Mouse (Mus musculus) adrenal gland, postnatal 25 days (tissue): Measurements from ENCODE around the gene Kynu. TPM values are rescaled to one million over a fixed set of nuclear protein-coding genes. Genes with fewer than 3 reads are reported as not detected.
A peak's percentile ranks its signal among the peaks of the same experiment; 100 is the strongest.

Experiments
- DNase-seq: peaks from one replicate; pipeline ENCODE4 v3.0.0; 2021; ENCODE audit warnings: mixed read lengths
- total RNA-seq: library from RNA; stranded (reverse); gene quantifications from 2 replicates; pipeline ENCODE4 v1.2.3, GENCODE M21; 2021

Kynu gene
- total RNA-seq, 1 experiment from 2014 or later = not detected

DNA sequence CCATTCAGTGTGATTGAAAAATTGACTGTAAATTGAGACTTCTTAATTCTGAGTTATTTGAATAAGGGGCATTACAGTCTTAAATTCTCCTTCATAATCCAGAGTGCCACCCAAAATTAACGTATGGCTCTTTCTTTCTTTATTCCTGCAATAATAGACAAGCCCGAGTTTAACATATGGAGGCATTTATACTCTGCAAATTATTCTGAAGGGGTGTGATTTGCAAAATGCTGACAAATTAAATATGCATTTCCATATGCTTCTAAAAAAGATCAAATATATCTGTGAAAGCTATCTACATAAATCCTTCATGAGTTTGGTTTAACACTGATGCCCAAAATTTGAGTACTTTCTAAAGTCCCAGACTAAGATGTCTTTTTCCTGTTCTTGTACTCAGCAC lies 91.8 kb downstream of the Kynu start:
- DNase-seq = no peak

DNA sequence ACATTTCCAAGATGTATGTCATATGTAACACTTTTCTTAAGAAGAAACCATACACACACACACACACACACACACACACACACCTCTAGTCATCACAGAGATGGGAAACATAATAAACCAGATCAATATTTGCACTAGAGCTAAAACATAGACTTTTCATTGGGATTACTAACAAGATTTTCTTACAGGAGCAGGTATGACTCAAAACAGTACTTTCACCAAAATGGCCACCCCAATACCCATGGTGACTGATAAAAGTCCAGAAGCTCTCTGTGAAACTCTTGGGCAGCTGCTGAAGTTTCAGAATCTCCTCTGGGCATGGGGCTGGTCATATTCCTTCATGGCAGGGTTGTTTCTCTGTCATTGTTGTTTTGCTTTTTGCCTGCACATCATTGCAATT lies 114.5 kb downstream of the Kynu start:
- DNase-seq = no peak

DNA sequence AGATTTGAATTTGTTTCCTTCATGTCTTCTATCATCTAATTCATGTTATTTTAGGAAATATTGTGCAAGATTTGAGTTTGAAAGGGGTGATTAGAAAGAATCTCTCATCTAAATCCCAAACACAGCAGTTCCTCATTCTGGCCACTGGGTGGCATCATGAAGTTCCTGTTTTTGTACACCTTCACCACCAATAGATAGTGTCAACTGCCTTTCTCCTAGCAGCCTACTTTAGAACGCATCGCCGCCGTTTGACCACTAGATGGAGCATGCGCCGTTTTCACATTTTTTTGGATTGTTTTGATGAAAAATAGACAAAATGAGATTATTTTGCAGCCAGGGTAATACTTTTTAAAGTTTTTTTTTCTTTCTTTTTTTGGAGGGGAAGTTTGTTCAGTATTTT lies 118.5 kb downstream of the Kynu start:
- peak; percentile 37 for DNase-seq

GRCm38 (mm10) chr2:43674098-43674497 lies 119.0 kb downstream of the Kynu start:
- DNase-seq = no peak

DNA sequence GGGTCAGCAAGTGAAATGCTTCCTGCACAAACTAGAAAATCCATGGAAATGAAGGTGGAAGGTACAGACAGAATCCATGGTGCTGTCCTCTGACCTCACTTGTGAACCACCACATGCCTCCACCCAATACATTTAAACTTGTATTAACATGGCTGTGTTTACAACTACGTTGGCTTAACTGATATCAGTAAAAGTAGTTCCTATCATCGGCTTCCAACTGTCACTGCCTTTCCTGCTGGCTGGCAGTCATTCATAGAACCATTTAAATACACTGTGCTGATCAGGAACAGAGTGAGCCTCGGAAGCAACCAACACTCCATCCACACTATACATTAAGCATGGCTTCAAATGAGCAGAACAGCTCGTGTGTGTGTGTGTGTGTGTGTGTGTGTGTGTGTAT lies 120.1 kb downstream of the Kynu start:
- DNase-seq = no peak

DNA sequence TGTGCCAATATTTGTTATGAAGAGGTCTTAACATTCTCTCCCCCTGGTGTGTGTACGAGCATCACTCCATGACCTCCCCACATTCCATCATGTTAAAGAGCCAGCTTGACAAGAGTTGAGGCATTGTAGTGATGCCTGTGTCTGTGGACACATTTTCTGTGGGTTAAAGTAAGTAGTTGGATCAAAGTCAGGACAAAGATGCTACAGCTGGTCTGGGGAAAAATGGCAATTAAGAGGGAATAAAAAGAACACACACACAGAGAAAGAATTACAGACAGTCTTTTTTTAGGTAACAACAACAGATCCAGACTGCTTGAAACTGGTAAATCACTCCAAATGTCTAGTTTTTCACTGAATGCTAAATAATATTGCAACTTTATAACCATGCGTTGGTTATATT lies 135.3 kb downstream of the Kynu start:
- DNase-seq = no peak

- DNase-seq = no peak
These were observed 136.2 kb downstream of the Kynu start for GRCm38 (mm10) chr2:43691290-43691689.

DNA sequence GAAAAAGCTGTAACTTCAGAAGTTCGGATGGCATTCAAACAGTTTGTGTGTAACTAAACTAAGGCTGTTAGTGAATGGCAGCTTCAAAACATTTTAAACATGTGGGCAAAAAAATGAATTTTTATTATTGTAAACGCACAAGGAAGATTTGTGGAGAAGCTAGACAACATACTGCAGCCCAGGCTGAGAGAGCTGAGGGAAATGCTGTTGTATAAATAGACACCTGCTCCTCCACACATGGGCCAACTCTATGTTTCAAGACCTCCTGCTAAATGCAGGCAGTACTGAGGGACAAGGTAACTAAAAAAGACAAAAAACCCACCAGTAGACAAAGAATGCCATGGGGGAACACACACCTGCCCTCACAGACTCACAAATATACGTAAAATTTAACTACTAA lies 140.5 kb downstream of the Kynu start:
- no peak for DNase-seq

DNA sequence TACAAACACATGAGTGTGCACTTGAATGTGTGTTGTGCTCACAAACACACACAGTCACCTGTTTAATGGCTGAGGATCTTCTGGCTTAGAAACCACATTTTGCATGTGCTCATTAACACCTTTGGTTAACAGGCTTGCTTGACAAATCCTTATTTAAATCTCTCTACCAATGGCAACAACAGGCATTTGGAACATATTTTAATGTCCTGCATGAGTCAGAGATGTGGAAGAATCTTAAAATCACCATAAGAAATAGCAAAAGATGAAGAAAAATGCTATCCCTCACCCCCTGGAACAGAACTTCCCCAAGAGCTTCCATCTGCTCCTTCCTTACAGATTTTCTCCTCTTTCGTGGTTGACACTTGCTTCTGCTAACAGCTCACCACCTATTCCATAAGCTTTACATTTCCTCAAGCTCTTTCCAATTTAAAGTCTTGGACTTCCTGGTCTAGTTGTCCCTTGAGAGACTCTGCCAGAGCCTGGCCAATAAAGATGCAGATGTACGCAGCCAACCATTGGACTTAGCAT lies 157.5 kb downstream of the Kynu start:
- no peak for DNase-seq

DNA sequence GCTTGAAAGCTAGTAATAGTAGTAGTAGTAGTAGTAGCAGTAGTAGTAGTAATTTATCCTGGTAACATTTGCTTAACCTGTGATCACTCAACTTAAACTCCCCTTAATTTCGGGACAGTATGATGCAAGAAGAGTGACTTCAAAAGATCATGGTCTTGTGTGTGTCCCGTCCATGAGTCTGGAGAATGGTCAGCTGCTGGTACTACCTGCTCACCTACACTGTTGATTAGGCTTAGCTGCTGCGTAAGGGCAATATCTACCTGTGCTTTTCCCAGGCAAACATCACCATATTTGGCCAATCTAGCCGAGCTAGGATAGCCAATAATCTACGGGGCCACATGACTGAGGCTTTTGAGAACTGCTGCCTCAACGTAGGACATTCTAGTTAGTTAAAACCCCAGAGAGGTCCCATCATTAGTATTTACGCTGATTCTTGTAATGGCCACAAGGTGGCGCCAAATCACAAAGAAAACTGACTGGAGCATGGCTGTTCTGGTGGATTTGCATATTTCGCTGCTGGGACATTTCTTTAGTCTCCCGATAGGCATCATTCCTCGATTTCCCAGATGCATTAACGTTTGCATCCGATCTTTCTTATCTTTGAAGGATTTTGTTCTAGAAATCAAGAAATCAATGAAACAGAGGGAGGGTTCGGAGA lies 167.4 kb downstream of the Kynu start:
- peak; percentile 53 for DNase-seq

- DNase-seq = no peak
These were observed 168.0 kb downstream of the Kynu start for GRCm38 (mm10) chr2:43723104-43723541.

DNA sequence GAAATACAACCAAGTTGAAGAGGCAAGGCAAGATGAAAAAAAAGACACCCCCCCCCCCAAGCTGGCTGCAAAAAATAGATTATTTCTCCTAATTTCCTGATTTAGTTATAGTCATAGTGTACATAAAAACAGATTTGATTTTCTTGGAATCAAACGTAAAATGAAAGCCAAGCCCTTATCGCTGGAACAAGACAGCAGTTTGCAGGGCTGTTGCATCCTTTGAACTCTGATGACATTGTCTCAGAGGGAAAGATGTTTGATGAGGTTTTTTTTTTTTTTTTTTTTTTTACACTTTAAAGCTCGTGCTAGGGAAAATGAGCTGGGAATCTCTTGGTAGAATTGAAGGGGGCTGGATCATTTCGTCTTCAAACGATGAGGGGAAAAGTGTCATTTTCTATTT lies 172.1 kb downstream of the Kynu start:
- no peak for DNase-seq

- no peak for DNase-seq
These were observed 172.6 kb downstream of the Kynu start for GRCm38 (mm10) chr2:43727693-43728092.

- no peak for DNase-seq
These were observed 173.7 kb downstream of the Kynu start for GRCm38 (mm10) chr2:43728831-43729230.

Other genes with a start within 250 kb of the Kynu start
- 2.2 TPM in 2 replicates for gene Arhgap15, start 193.5 kb downstream of the Kynu start, total RNA-seq